ENCODE assay signal across 8 mouse cellular contexts in the genomic region with DNA sequence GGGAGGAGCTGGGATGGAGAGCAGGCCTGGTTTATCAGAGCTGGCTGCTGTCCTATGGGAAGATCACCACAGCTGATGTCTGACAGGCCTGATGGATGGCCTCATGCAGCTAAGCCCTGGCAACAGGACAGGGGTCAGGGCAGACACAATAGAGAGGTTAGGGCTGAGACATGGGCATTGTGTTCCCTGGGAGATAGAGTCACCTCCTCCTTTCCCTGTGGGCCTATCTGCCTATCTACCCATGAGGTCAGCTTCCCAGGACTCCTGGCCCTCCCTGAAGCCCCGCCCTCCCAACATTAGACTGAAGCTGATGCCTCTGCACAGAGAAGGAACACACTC. TPM values are rescaled to one million over a fixed set of nuclear protein-coding genes. Genes with fewer than 3 reads are reported as not detected.
A peak's percentile ranks its signal among the peaks of the same experiment; 100 is the strongest.
DNase-seq lines count a peak whose midpoint lies in the region; ATAC-seq and TF ChIP-seq lines count a peak whose summit lies in the region.
"Had no signal": no experiment of that assay in that cellular context is flagged by ENCODE, and none has a peak within 500 bp of the region (broad histone marks: within the 10 kb centered on the region; RNA-seq: fewer than 3 reads in every experiment).

No protein-coding gene starts in this region.

- H3K27ac ChIP-seq in kidney, adult 2 months (ENCODE audit: insufficient read depth, low read depth, low read length): no peak overlapping the region
- H3K27ac ChIP-seq in hindbrain, embryonic 14.5 days: 0 out of 2 replicates have a peak overlapping the region, but pooled peaks have one; percentile 17
- H3K27ac ChIP-seq in neural tube, embryonic 12.5 days: no peak overlapping the region
- no peak overlapping the region for H3K27ac ChIP-seq in cerebellum, adult 2 months (ENCODE audit: insufficient read depth, low read length)

- no peak for TF ChIP-seq CTCF in kidney, adult 2 months (conservative IDR thresholded peaks at IDR 0.05; ENCODE audit: insufficient read depth, insufficient read length, low read depth, low read length)
- TF ChIP-seq CTCF in cerebellum, adult 2 months (IDR thresholded peaks at IDR 0.05; ENCODE audit: borderline replicate concordance, insufficient read depth, low read depth, low read length): no peak

- H3K9me3 ChIP-seq in hindbrain, embryonic 14.5 days (ENCODE audit: control insufficient read depth, low read length): no peaks in the 10 kb centered on the region
- H3K9me3 ChIP-seq in neural tube, embryonic 12.5 days: no peaks in the 10 kb centered on the region
- H3K9me3 ChIP-seq: G1E had no signal

- H3K4me3 ChIP-seq in kidney, adult 2 months (ENCODE audit: insufficient read depth, low read depth, low read length): no peak overlapping the region
- H3K4me3 ChIP-seq in hindbrain, embryonic 14.5 days (replicated peaks; ENCODE audit: low read length): no peak overlapping the region
- H3K4me3 ChIP-seq in neural tube, embryonic 12.5 days: no peak overlapping the region
- no peak overlapping the region for H3K4me3 ChIP-seq in cerebellum, adult 2 months (replicated peaks; ENCODE audit: insufficient read depth, low read depth, low read length)

- no peak for TF ChIP-seq POLR2A in kidney, adult 2 months (IDR thresholded peaks at IDR 0.05; ENCODE audit: low read depth, low read length)
- TF ChIP-seq POLR2A in cerebellum, adult 2 months (IDR thresholded peaks at IDR 0.05; ENCODE audit: borderline replicate concordance, insufficient read depth, low read length): no peak

- no peak overlapping the region for H3K4me2 ChIP-seq in hindbrain, embryonic 14.5 days (replicated peaks)
- H3K4me2 ChIP-seq in neural tube, embryonic 12.5 days (replicated peaks): no peak overlapping the region

- H3K36me3 ChIP-seq in kidney, adult 2 months (ENCODE audit: control insufficient read depth, insufficient read depth, low read length): no peaks in the 10 kb centered on the region
- H3K36me3 ChIP-seq in hindbrain, embryonic 14.5 days (replicated peaks; ENCODE audit: control insufficient read depth, insufficient read depth): no peaks in the 10 kb centered on the region
- H3K36me3 ChIP-seq in neural tube, embryonic 12.5 days: no peaks in the 10 kb centered on the region
- H3K36me3 ChIP-seq: G1E had no signal

- 88% methylated on average over 1 of the region's 1 CpGs for WGBS in kidney, adult 2 months
- WGBS in hindbrain, embryonic 14.5 days: 20% methylated on average over 1 of the region's 1 CpGs
- 36% methylated on average over 1 of the region's 1 CpGs for WGBS in neural tube, embryonic 12.5 days
- WGBS in cerebellum, adult 2 months: 38% methylated on average over 1 of the region's 1 CpGs

- intact Hi-C loops in gastrocnemius, postnatal 36 days (cut with DNase I): no loop called here

- H3K9ac ChIP-seq in hindbrain, embryonic 14.5 days: no peak overlapping the region; the same call in 1 of the 2 replicates
- H3K9ac ChIP-seq in neural tube, embryonic 12.5 days: no peak overlapping the region

- no peaks in the 10 kb centered on the region for H3K4me1 ChIP-seq in kidney, adult 2 months (ENCODE audit: control insufficient read depth, insufficient read depth, low read length)
- peaks cover 5% of the 10 kb centered on the region; the same call in 1 of the 2 replicates for H3K4me1 ChIP-seq in hindbrain, embryonic 14.5 days (replicated peaks; ENCODE audit: control insufficient read depth, insufficient read depth, low read length)
- H3K4me1 ChIP-seq in neural tube, embryonic 12.5 days: peaks cover 4% of the 10 kb centered on the region
- H3K4me1 ChIP-seq in cerebellum, adult 2 months (ENCODE audit: control insufficient read depth, insufficient read depth, low read length): no peaks in the 10 kb centered on the region

- peak; percentile 58 for DNase-seq in kidney, adult 2 months
- no peak for DNase-seq in kidney, adult 18-20 months
- peak; percentile 65 for DNase-seq in embryo, embryonic 11 days
- DNase-seq in hindbrain, embryonic 14.5 days (ENCODE audit: low spot score): no peak
- no peak for DNase-seq in gastrocnemius, postnatal 36 days
- DNase-seq in cerebellum, adult 2 months: no peak

- ATAC-seq in hindbrain, embryonic 14.5 days (ENCODE audit: low FRiP score): peak; percentile 22; the same call in 1 of the 2 replicates
- peak; percentile 63 for ATAC-seq in neural tube, embryonic 12.5 days (ENCODE audit: low FRiP score, low read depth)

- H3K27me3 ChIP-seq in kidney, adult 2 months (replicated peaks; ENCODE audit: control insufficient read depth, insufficient read depth, low read length): no peaks in the 10 kb centered on the region
- H3K27me3 ChIP-seq in hindbrain, embryonic 14.5 days (ENCODE audit: control insufficient read depth, insufficient read depth, low read length): no peaks in the 10 kb centered on the region
- H3K27me3 ChIP-seq in neural tube, embryonic 12.5 days (replicated peaks): no peaks in the 10 kb centered on the region
- no peaks in the 10 kb centered on the region for H3K27me3 ChIP-seq in cerebellum, adult 2 months (ENCODE audit: control insufficient read depth, insufficient read depth, low read length)

RNA-seq across cellular contexts. Expression of gene Slc27a3, which starts 13.5 kb away (rescaled TPM):
- 12.9 and 16.2 TPM in 2 replicates for polyA plus RNA-seq in kidney, adult 2 months (2012; rRNA removed)
- polyA plus RNA-seq in hindbrain, embryonic 14.5 days (2014; fragmentation: Nextera tagmentation; extraction: Ambion mirVana): 24.1 and 24.8 TPM in 2 replicates
- 19.7 and 22.7 TPM in 2 replicates for polyA plus RNA-seq in neural tube, embryonic 12.5 days (2016; fragmentation: Nextera tagmentation; extraction: Ambion mirVana)
- under 1 TPM; 0.59 to 0.91 TPM for total RNA-seq in gastrocnemius, postnatal 36 days (2021)
- polyA plus RNA-seq in cerebellum, adult 2 months (2012; rRNA removed): 6.1 and 7.1 TPM in 2 replicates

RNA-seq across cellular contexts. Expression of gene Ints3, which starts 57.2 kb away (rescaled TPM):
- polyA plus RNA-seq in kidney, adult 2 months (2012; rRNA removed): 22.9 and 23.6 TPM in 2 replicates
- polyA plus RNA-seq in hindbrain, embryonic 14.5 days (2014; fragmentation: Nextera tagmentation; extraction: Ambion mirVana): 32.2 and 36.0 TPM in 2 replicates
- 38.1 and 40.5 TPM in 2 replicates for polyA plus RNA-seq in neural tube, embryonic 12.5 days (2016; fragmentation: Nextera tagmentation; extraction: Ambion mirVana)
- 10 to 100 TPM; 14.3 to 15.0 TPM for total RNA-seq in gastrocnemius, postnatal 36 days (2021)
- 48.5 and 51.4 TPM in 2 replicates for polyA plus RNA-seq in cerebellum, adult 2 months (2012; rRNA removed)

Comparison
In these comparisons a context has a peak if more than half of its experiments do, and no peak if none do; other contexts are left out.
1. DNase-seq: peak in kidney, adult 2 months (single experiment) and embryo, embryonic 11 days (single experiment); none in kidney, adult 18-20 months (single experiment), hindbrain, embryonic 14.5 days (single experiment), gastrocnemius, postnatal 36 days (0 of 2) and cerebellum, adult 2 months (0 of 2).